Mouse (Mus musculus) cerebellum, adult 11 months (tissue): ENCODE results near the gene Gm28230.

Experiments
- DNase-seq: peaks from one replicate; pipeline ENCODE4 v3.0.0; 2022

Gene Gm28230

GRCm38 (mm10) chr2:74745540-74746297 lies 19.2 kb downstream of the Gm28230 start:
- no peak for DNase-seq

- no peak for DNase-seq
Measured at GRCm38 (mm10) chr2:74746298-74746921, 19.9 kb downstream of the Gm28230 start.

- no peak for DNase-seq
Measured at GRCm38 (mm10) chr2:74747006-74747405, 20.5 kb downstream of the Gm28230 start.

GRCm38 (mm10) chr2:74747661-74748141 lies 21.2 kb downstream of the Gm28230 start:
- no peak for DNase-seq

GRCm38 (mm10) chr2:74748436-74748995 lies 22.0 kb downstream of the Gm28230 start:
- DNase-seq = no peak

- no peak for DNase-seq
Measured at GRCm38 (mm10) chr2:74749337-74750121, 23.0 kb downstream of the Gm28230 start.

GRCm38 (mm10) chr2:74750731-74751250 lies 24.3 kb downstream of the Gm28230 start:
- no peak for DNase-seq

- DNase-seq = no peak
Measured at GRCm38 (mm10) chr2:74751861-74752260, 25.3 kb downstream of the Gm28230 start.

- DNase-seq = no peak
Measured at GRCm38 (mm10) chr2:74752431-74753174, 26.1 kb downstream of the Gm28230 start.

- DNase-seq = no peak
Measured at GRCm38 (mm10) chr2:74753175-74753523, 26.6 kb downstream of the Gm28230 start.

- DNase-seq = no peak
Measured at GRCm38 (mm10) chr2:74753711-74754110, 27.2 kb downstream of the Gm28230 start.

GRCm38 (mm10) chr2:74760146-74760545 lies 33.6 kb downstream of the Gm28230 start:
- no peak for DNase-seq

GRCm38 (mm10) chr2:74761941-74762340 lies 35.4 kb downstream of the Gm28230 start:
- DNase-seq = no peak

GRCm38 (mm10) chr2:74762522-74763244 lies 36.2 kb downstream of the Gm28230 start, which contains the start of gene Hoxd1:
Gene Hoxd1 (plus strand): TSS chr2:74762980.
- no peak for DNase-seq

GRCm38 (mm10) chr2:74763245-74763735 lies 36.8 kb downstream of the Gm28230 start:
- DNase-seq = no peak

GRCm38 (mm10) chr2:74763976-74764375 lies 37.4 kb downstream of the Gm28230 start:
- DNase-seq = no peak

GRCm38 (mm10) chr2:74774359-74774758 lies 47.8 kb downstream of the Gm28230 start:
- DNase-seq = no peak

GRCm38 (mm10) chr2:74777536-74778275 lies 51.2 kb downstream of the Gm28230 start:
- DNase-seq = no peak

- no peak for DNase-seq
Measured at GRCm38 (mm10) chr2:74781386-74781785, 54.9 kb downstream of the Gm28230 start.

GRCm38 (mm10) chr2:74795531-74795930 lies 69.0 kb downstream of the Gm28230 start:
- DNase-seq = no peak
